Mouse (Mus musculus) frontal cortex, postnatal 25 days (tissue): Measurements from ENCODE around the gene Ugt1a6b.

Source experiments
- DNase-seq, 2 experiments: peaks; one replicate each; pipeline ENCODE4 v3.0.0; 2022; ENCODE audit warnings: low spot score in 2 of 2

Gene Ugt1a6b

GRCm38 (mm10) chr1:88260604-88261377 is 157.7 kb downstream of the Ugt1a6b start:
- DNase-seq = no peak

DNA sequence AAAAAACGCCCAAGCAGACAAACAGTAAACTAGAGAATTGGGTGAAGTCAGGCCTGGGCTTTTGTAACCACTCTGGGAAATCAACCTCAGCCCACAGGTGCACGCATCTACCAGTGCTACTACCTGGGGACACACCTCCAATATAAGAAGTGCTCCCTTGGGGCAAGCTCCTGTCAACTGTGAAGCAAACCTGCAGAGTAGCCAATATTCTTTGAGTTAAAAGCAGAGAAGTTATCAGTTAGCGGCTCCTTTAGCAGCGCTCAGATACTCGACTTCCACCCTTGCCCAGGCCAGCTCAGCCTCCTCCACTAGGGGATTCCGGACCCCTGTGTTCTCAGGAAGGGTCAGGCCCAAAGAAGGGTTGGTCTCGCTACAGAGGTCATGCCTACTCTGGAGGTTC is 158.7 kb downstream of the Ugt1a6b start:
- no peak for DNase-seq

DNA sequence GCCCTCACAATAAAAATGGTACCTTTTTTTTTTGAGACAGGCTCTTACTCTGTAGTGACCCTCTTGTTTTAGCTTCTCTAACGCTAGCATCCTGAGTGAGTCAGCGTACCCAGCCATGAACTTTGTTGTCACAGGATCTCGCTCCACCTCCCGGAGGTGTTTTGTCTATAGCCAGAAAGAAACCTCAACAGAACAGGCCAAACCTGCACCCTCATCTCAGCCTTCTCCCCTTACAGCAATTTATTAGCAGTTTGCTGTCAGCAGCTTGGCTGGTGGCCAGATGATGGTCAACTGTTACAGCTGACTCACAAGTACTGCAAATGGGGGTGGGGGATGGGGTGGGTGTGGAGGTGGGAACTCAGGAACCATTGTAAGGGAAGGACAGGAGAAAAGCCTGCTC is 159.2 kb downstream of the Ugt1a6b start:
- no peak for DNase-seq

DNA sequence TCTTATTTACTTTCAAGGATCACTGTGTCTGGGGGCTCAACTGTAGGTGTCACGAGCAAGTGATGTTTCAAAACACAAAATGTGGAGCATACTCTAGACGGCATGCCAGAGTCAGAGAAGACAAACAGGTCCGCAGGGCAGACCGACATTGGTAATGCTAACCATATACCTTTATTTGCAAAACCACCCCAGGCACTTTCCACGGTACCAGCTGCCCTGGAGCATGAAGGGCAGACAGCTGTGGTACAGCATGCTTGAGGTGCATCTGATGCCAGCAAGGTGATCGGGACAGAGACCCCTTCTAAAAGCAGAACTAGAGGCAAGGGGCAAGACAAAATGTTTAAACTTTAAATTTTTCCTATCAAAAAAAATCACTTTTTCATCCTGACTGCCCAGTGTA is 159.9 kb downstream of the Ugt1a6b start:
- DNase-seq = no peak

DNA sequence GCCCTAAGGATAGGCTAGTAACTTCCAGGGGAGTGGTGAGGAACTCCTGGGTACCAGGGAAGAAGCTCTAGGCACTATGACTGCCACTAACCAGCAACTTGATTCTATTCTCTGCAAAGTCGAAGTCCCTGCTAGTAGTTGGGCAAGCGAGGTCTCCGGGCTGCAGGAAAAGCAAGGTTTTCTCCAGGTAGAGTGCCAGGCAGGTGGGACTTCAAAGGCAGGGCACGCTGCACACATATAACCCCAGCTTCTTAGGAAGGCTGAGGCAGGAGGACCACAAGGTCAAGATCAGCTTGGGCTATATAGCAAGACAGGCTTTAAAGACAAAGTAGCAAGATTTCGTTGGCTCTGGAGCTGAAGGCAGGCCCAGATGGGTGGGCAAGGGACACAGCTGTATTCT is 160.7 kb downstream of the Ugt1a6b start:
- no peak for DNase-seq

DNA sequence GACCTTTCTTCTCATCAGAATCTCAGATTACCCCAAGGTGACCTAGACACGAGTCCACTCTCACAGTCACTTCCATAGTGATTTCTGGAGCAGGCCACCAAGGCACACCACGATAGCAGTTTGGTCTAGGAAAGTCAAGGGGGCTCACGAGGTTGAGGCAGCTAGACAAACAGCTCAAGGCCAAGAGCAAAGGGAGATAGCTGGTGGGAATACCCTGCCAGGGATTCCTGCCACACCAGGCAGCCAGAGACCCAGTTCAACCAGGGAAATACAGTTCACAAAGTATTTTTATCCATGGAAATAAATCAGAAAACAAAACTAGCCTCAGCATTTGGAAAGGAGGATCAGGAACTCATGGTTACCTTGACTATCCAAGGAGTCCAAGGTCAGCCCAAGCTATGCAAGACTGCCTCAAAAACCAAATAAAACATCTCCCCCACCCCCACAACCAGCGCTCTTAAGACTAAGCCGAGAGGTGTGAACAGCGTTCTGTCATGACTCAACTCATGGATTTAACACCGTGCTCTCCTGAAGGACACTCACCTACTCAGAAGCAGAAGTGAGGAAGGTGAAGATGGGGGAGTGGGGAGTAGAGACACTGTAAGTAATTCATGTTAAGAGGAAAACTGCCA is 161.3 kb downstream of the Ugt1a6b start:
- DNase-seq = no peak

DNA sequence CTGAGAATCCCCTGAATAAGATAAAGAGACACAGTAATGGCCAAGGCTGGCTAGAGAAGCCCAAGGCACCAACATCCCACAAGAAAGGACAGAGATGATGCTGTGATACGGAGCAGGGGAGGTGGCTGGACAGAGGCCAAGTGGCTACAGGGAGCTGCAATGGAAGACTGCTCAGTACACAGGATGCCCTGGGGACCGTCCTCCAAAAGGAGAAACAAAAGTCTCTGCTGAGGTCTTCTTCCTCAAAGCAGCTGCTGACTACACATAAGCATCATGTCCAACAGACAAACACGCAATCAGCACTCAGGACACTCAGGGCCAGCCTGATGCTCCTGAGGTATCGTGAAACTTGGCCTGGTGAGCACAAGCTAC is 161.8 kb downstream of the Ugt1a6b start:
- no peak for DNase-seq

DNA sequence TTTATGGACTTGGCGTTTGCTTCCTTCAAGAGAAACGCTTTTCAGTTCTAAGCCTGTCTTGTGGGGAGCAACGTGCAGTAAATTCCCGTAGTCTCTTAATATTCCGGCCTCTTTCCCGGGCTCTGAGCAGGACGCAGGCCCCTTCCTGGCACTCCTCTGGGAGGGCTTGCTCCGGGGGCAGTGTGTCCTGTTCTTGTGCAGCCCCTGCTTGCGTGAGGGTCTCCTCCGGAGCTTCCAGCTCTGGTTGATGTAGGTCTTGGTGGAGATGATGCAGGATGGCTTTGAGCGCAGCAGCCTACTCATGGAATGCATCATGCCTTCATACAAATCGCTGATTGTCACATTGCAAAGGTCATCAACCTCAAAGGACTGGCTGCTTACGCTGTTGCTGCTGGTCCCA is 163.1 kb downstream of the Ugt1a6b start:
- no peak for DNase-seq

GRCm38 (mm10) chr1:88267489-88267888 is 164.4 kb downstream of the Ugt1a6b start:
- no peak for DNase-seq

DNA sequence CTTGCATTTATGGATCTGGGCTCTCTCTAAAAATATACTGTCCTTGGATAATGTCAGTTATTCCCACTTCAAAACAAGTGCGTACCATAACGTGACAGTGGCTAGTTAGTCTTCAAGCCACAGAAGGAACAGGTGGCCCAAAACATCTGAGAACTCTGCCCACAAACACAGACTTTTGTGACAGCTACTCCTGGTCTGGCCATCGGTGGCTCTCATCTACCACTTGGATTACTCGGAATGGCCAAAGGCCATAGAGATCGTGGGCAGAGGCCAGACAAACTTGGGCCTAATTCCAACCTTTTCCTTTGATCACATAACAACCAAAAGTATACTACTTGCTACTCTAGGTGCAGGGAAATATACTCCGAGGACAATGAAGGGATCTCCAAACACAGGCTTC is 165.0 kb downstream of the Ugt1a6b start:
- DNase-seq = no peak
